Mouse (Mus musculus): ENCODE measurements around the gene Abca13.

The Abca13 gene

GRCm38 (mm10) chr11:9647272-9647671, 455.5 kb downstream of the Abca13 start:
- no peak for DNase-seq (ENCODE audit: extremely low read depth, insufficient read length, low spot score)

GRCm38 (mm10) chr11:9647991-9648390, 456.2 kb downstream of the Abca13 start:
- peak; percentile 5 for DNase-seq (ENCODE audit: extremely low read depth, insufficient read length, low spot score)

- no peak for DNase-seq (ENCODE audit: extremely low read depth, insufficient read length, low spot score)
Measured at GRCm38 (mm10) chr11:9666648-9667255, 475.0 kb downstream of the Abca13 start.

GRCm38 (mm10) chr11:9669430-9669829, 477.7 kb downstream of the Abca13 start:
- DNase-seq (ENCODE audit: extremely low read depth, insufficient read length, low spot score), result no peak

GRCm38 (mm10) chr11:9684952-9685351, 493.2 kb downstream of the Abca13 start:
- DNase-seq (ENCODE audit: extremely low read depth, insufficient read length, low spot score), result no peak

GRCm38 (mm10) chr11:9705190-9705589, 513.4 kb downstream of the Abca13 start:
- no peak for DNase-seq (ENCODE audit: extremely low read depth, insufficient read length, low spot score)

GRCm38 (mm10) chr11:9727810-9728490, 536.2 kb downstream of the Abca13 start:
- no peak for DNase-seq (ENCODE audit: extremely low read depth, insufficient read length, low spot score)

GRCm38 (mm10) chr11:9731300-9731699, 539.6 kb downstream of the Abca13 start:
- no peak for DNase-seq (ENCODE audit: extremely low read depth, insufficient read length, low spot score)
